9 mouse cellular contexts compared by ENCODE assay signal in the genomic region with DNA sequence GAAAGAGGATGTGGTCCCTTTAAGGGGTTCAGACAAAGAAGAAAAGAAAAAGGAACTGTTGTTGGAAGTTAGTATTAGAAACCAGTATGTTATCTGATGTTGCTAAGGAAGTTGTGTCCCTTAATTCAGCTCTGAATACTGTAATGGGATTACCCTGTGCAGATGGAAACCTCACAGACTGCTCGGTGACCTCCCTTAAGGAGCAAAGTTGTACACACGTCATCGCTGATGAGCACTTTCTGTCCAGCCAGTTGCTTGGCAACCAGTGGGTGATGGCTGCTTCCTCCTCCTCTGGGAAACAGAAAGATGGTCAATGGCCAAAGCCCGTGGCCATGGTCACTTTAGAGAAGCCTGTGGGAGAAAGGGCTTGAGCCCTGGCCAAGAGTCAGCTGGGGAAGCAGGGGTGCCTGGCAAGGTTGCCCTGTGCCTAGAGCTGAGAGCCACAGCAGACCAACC. TPM values are rescaled to one million over a fixed set of nuclear protein-coding genes. Genes with fewer than 3 reads are reported as not detected.
DNase-seq lines count a peak whose midpoint lies in the region; ATAC-seq lines count a peak whose summit lies in the region.
"Had no signal": no experiment of that assay in that cellular context is flagged by ENCODE, and none has a peak within 500 bp of the region (broad histone marks: within the 10 kb centered on the region; RNA-seq: fewer than 3 reads in every experiment).

No protein-coding gene starts in this region.

- no peak overlapping the region for H3K9ac ChIP-seq in midbrain, embryonic 13.5 days (replicated peaks)
- H3K9ac ChIP-seq: embryonic facial prominence, embryonic 13.5 days; liver, embryonic 14.5 days had no signal

- no peaks in the 10 kb centered on the region for H3K36me3 ChIP-seq in midbrain, embryonic 13.5 days
- H3K36me3 ChIP-seq: embryonic facial prominence, embryonic 13.5 days had no signal

- H3K27me3 ChIP-seq in midbrain, embryonic 13.5 days, result peaks cover 18% of the 10 kb centered on the region
- H3K27me3 ChIP-seq: embryonic facial prominence, embryonic 13.5 days had no signal

- no peak overlapping the region for H3K4me2 ChIP-seq in midbrain, embryonic 13.5 days (replicated peaks)
- H3K4me2 ChIP-seq: embryonic facial prominence, embryonic 13.5 days had no signal

- ATAC-seq in midbrain, embryonic 13.5 days, result no peak

- H3K9me3 ChIP-seq in midbrain, embryonic 13.5 days, result no peaks in the 10 kb centered on the region
- H3K9me3 ChIP-seq: embryonic facial prominence, embryonic 13.5 days had no signal

- H3K27ac ChIP-seq in midbrain, embryonic 13.5 days, result no peak overlapping the region
- H3K27ac ChIP-seq: liver, embryonic 14.5 days had no signal

- no peak overlapping the region for H3K4me3 ChIP-seq in midbrain, embryonic 13.5 days (replicated peaks)
- H3K4me3 ChIP-seq: embryonic facial prominence, embryonic 13.5 days had no signal

- H3K4me1 ChIP-seq in midbrain, embryonic 13.5 days (replicated peaks), result peaks cover 32% of the 10 kb centered on the region

- DNase-seq in ovary, postnatal 36 days (ENCODE audit: low spot score), result peak; percentile 54
- DNase-seq in ovary, postnatal 14 days (ENCODE audit: low spot score), result no peak
- DNase-seq in adrenal gland, postnatal 10 days, result peak; percentile 69
- peak; percentile 81 for DNase-seq in gastrocnemius, adult 18-20 months (ENCODE audit: low spot score)
- DNase-seq in kidney, postnatal 25 days, result peak; percentile 14 to 62
- peak; percentile 77 to 78 for DNase-seq in monocyte, adult 2 months (ENCODE audit: low read depth in 1 of 2, low spot score in 2 of 2)

- WGBS in midbrain, embryonic 13.5 days, result 25% methylated on average over 4 of the region's 4 CpGs

RNA-seq across cellular contexts. Expression of a gene that starts 9.7 kb away (rescaled TPM):
- not detected for total RNA-seq in adrenal gland, postnatal 10 days (2021)
- total RNA-seq in gastrocnemius, adult 18-20 months (2021), result not detected
- not detected in 2 replicates for polyA plus RNA-seq in midbrain, embryonic 13.5 days (2015; fragmentation: Nextera tagmentation; extraction: Ambion mirVana)
- polyA plus RNA-seq: embryonic facial prominence, embryonic 13.5 days had no signal

RNA-seq across cellular contexts. Expression of a gene that starts 16.4 kb away (rescaled TPM):
- 10 to 100 TPM; 10.7 to 14.9 TPM for total RNA-seq in adrenal gland, postnatal 10 days (2021)
- 1 to 10 TPM; 1.8 to 2.5 TPM for total RNA-seq in gastrocnemius, adult 18-20 months (2021)
- 33.7 and 35.3 TPM in 2 replicates for polyA plus RNA-seq in midbrain, embryonic 13.5 days (2015; fragmentation: Nextera tagmentation; extraction: Ambion mirVana)

RNA-seq across cellular contexts. Expression of a gene that starts 30.7 kb away (rescaled TPM):
- total RNA-seq in adrenal gland, postnatal 10 days (2021), result 100 to 1,000 TPM; 156 to 174 TPM
- 10 to 100 TPM; 48.4 to 58.3 TPM for total RNA-seq in gastrocnemius, adult 18-20 months (2021)
- 275 TPM in 2 replicates for polyA plus RNA-seq in midbrain, embryonic 13.5 days (2015; fragmentation: Nextera tagmentation; extraction: Ambion mirVana)
